Mouse (Mus musculus) ES-E14 (cell line): ENCODE data around the gene Cmtm7. TPM values are rescaled to one million over a fixed set of nuclear protein-coding genes. Genes with fewer than 3 reads are reported as not detected.

Experiments
- DNase-seq: peaks from one replicate; pipeline ENCODE4 v3.0.0-alpha.2; 2013; ENCODE audit warnings: low read depth, low spot score
- H3K27ac ChIP-seq: 2 replicates; pipeline ENCODE4 v1.5.1; 2012; ENCODE audit warnings: low read depth, mild to moderate bottlenecking, low read length, moderate library complexity, mixed read lengths; ENCODE audit not compliant: poor library complexity, insufficient read depth, severe bottlenecking
- H3K36me3 ChIP-seq: 2 replicates; pipeline ENCODE4 v1.6.1; 2012; ENCODE audit warnings: mild to moderate bottlenecking, low read length, moderate library complexity, mixed read lengths; ENCODE audit not compliant: control insufficient read depth, poor library complexity, insufficient read depth, severe bottlenecking
- H3K4me1 ChIP-seq, 2 experiments: fragments of 150-350 bp in 1 of 2; sonication (generic) in 1 of 2; 2 replicates each; pipeline ENCODE4 v1.6.1; 2012; ENCODE audit warnings: low read length in 2 of 2, mild to moderate bottlenecking in 1 of 2, mixed read lengths in 1 of 2; ENCODE audit not compliant: control insufficient read depth in 2 of 2, insufficient read depth in 2 of 2, poor library complexity in 1 of 2
- H3K4me3 ChIP-seq, 2 experiments: fragments of 150-350 bp in 1 of 2; sonication (generic) in 1 of 2; 2 replicates each; pipeline ENCODE4 v1.5.1; 2012; ENCODE audit warnings: low read length in 2 of 2, low read depth in 1 of 2, mild to moderate bottlenecking in 1 of 2, mixed read lengths in 1 of 2; ENCODE audit not compliant: insufficient read depth in 1 of 2, poor library complexity in 1 of 2, severe bottlenecking in 1 of 2
- H3K9ac ChIP-seq: 2 replicates; pipeline ENCODE4 v1.6.1; 2012; ENCODE audit warnings: low read depth, mild to moderate bottlenecking, low read length, mixed read lengths; ENCODE audit not compliant: poor library complexity, insufficient read depth, severe bottlenecking
- H3K9me3 ChIP-seq: fragments of 150-350 bp; sonication (generic); 2 replicates; pipeline ENCODE4 v1.6.1; 2012; ENCODE audit warnings: low read depth, mild to moderate bottlenecking, low read length; ENCODE audit not compliant: control insufficient read depth, insufficient read depth
- CHD2 ChIP-seq: IDR thresholded peaks from 2 replicates; pipeline ENCODE4 v1.6.1; 2014; ENCODE audit warnings: mild to moderate bottlenecking, low read depth, low read length, inconsistent platforms
- HCFC1 ChIP-seq: IDR thresholded peaks from 2 replicates; pipeline ENCODE4 v1.6.1; 2012; ENCODE audit warnings: low read length, inconsistent platforms, borderline replicate concordance; ENCODE audit not compliant: insufficient read depth
- MAFK ChIP-seq: IDR thresholded peaks from 2 replicates; pipeline ENCODE4 v1.6.1; 2014; ENCODE audit warnings: mild to moderate bottlenecking, low read depth, low read length, inconsistent platforms; ENCODE audit not compliant: insufficient read depth
- ZC3H11A ChIP-seq: IDR thresholded peaks from 2 replicates; pipeline ENCODE4 v1.6.1; 2012; ENCODE audit warnings: low read depth, mild to moderate bottlenecking, inconsistent platforms, low read length, borderline replicate concordance
- ZNF384 ChIP-seq: IDR thresholded peaks from 2 replicates; pipeline ENCODE4 v1.6.1; 2012; ENCODE audit warnings: low read depth, low read length, inconsistent platforms
- in situ Hi-C, 2 experiments: fragments of 600-800 bp; cut with MboI; formaldehyde crosslinking; loops; one replicate each; pipeline ENCODE4 v1.15.1; 2025; ENCODE audit warnings: low sequenced_read_pairs in 2 of 2, inconsistent platforms in 1 of 2; ENCODE audit not compliant: unreplicated experiment in 2 of 2
- total RNA-seq: library from RNA; depleted of rRNA; stranded (reverse); fragments of 300-350 nt; gene quantifications from 2 replicates; pipeline ENCODE4 v1.2.3, GENCODE M21; 2012

Gene Cmtm7
- total RNA-seq, 1 experiment: 75.1 TPM

DNA sequence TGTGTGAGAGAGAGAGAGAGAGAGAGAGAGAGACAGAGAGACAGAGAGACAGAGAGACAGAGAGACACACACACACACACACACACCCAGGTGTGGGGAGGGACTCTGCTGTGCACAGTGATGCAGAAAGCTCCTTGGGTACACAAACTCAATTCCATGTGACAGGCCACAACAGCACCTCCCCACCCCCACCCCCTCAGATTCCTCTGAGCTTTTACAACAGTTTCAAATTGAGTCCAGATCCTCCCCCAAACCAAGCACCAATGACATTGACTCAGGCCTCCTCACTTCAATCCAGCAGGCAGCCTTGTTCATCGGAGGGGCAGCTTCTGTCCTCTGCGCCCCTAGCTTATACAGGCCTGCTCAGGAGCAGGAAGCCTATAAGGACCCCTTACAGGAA is 14.1 kb downstream of the Cmtm7 start:
- Histone ChIP-seq H3K36me3 (peaks cover 7% of the 10 kb centered on the region), H3K4me3 (no peak overlapping the region), H3K27ac (no peak overlapping the region), H3K4me1 (peaks cover 0 to 7% of the 10 kb centered on the region in 2 experiments; a peak in 2 of 4 replicates), H3K9me3 (no peaks in the 10 kb centered on the region), H3K9ac (no peak overlapping the region)
- DNase-seq: no peak
- TF ChIP-seq HCFC1 (no peak), ZC3H11A (no peak), ZNF384 (no peak), MAFK (no peak), CHD2 (no peak)
- in situ Hi-C loops: no loop called here

GRCm38 (mm10) chr9:114767030-114767429 is 14.6 kb downstream of the Cmtm7 start:
- Histone ChIP-seq H3K36me3 (peaks cover 3% of the 10 kb centered on the region; the same call in 1 of the 2 replicates), H3K4me1 (peaks cover 0 to 7% of the 10 kb centered on the region in 2 experiments; a peak in 2 of 4 replicates), H3K9me3 (no peaks in the 10 kb centered on the region), H3K4me3 (no peak overlapping the region), H3K9ac (no peak overlapping the region), H3K27ac (no peak overlapping the region)
- no peak for DNase-seq
- no peak for TF ChIP-seq CHD2
- no peak for TF ChIP-seq ZC3H11A
- no peak for TF ChIP-seq ZNF384
- TF ChIP-seq HCFC1: no peak
- TF ChIP-seq MAFK: no peak
- in situ Hi-C loops: no loop called here

- peaks cover 7% of the 10 kb centered on the region; the same call in 1 of the 2 replicates for H3K36me3 ChIP-seq
- H3K27ac ChIP-seq: no peak overlapping the region
- H3K9ac ChIP-seq: no peak overlapping the region
- in situ Hi-C loops: no loop called here
- TF ChIP-seq HCFC1: no peak
- TF ChIP-seq MAFK: no peak
- no peak for TF ChIP-seq CHD2
- no peak for TF ChIP-seq ZC3H11A
- TF ChIP-seq ZNF384: no peak
- H3K9me3 ChIP-seq: no peaks in the 10 kb centered on the region
- H3K4me3 ChIP-seq: no peak overlapping the region
- DNase-seq: peak; percentile 58
- H3K4me1 ChIP-seq: peaks cover 0 to 16% of the 10 kb centered on the region in 2 experiments; a peak in 2 of 4 replicates
Measured at GRCm38 (mm10) chr9:114763341-114763740, 18.3 kb downstream of the Cmtm7 start.

DNA sequence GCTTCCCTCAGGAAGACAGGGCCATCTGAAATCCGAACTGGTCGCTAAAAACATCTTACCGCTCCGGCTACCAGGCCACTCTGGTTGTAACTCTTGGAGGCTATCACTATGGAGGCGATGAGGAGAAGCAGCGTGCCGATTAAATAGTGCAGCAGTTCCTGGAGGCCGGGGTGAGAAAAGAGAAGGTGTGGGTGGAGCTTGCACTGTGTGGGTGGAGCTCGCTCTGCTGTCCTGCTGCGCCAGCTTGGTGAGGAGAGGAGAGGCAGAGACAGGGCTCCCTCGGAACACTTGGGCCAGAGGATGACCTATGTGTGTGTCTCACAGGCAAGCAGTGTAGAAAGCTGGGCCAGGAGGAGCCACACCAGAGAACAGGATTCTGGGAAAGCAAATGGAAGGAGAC is 19.8 kb downstream of the Cmtm7 start:
- no peak for DNase-seq
- Histone ChIP-seq H3K9ac (no peak overlapping the region), H3K36me3 (peaks cover 13% of the 10 kb centered on the region; the same call in 1 of the 2 replicates), H3K27ac (no peak overlapping the region), H3K4me3 (no peak overlapping the region), H3K9me3 (no peaks in the 10 kb centered on the region), H3K4me1 (peaks cover 0 to 8% of the 10 kb centered on the region in 2 experiments; a peak in 2 of 4 replicates)
- TF ChIP-seq MAFK: no peak
- TF ChIP-seq ZC3H11A: no peak
- no peak for TF ChIP-seq HCFC1
- TF ChIP-seq ZNF384: no peak
- in situ Hi-C loops: no loop called here

DNA sequence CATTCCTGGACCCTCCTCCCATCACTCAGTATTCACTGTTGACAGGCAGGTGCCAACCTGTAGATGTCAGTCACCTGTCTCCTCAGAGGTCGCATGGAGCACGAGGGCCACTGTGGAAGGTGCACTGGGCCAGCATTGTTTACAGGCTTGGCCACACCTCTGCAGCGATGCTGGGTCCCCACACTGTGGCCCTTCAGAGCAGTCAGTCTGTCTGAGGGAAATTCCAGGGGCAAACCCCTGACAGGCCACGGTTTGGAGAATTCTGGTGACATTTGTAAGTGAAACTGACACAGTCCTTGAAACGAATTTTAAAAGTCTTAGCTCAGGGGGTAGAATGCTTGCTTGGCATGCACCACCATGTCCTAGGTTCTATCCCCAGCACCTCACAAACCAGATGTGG is 21.3 kb downstream of the Cmtm7 start:
- TF ChIP-seq CHD2: no peak
- TF ChIP-seq ZC3H11A: no peak
- TF ChIP-seq ZNF384: no peak
- TF ChIP-seq HCFC1: no peak
- TF ChIP-seq MAFK: no peak
- DNase-seq: no peak

More for the DNA sequence above, 21.3 kb downstream of the Cmtm7 start:
- no peak overlapping the region for H3K9ac ChIP-seq
- peaks cover 0 to 8% of the 10 kb centered on the region in 2 experiments; a peak in 2 of 4 replicates for H3K4me1 ChIP-seq
- no peak overlapping the region for H3K4me3 ChIP-seq
- in situ Hi-C loops: no loop called here
- peaks cover 17% of the 10 kb centered on the region; the same call in 1 of the 2 replicates for H3K36me3 ChIP-seq
- no peak overlapping the region for H3K27ac ChIP-seq
- no peaks in the 10 kb centered on the region for H3K9me3 ChIP-seq
